Mouse (Mus musculus): Measurements from ENCODE around the gene Atpaf2. TPM values are rescaled to one million over a fixed set of nuclear protein-coding genes. Genes with fewer than 3 reads are reported as not detected.

Atpaf2 gene
- total and polyA plus RNA-seq, 3 experiments, result 47.8 to 79.2 (median 78.6) TPM

DNA sequence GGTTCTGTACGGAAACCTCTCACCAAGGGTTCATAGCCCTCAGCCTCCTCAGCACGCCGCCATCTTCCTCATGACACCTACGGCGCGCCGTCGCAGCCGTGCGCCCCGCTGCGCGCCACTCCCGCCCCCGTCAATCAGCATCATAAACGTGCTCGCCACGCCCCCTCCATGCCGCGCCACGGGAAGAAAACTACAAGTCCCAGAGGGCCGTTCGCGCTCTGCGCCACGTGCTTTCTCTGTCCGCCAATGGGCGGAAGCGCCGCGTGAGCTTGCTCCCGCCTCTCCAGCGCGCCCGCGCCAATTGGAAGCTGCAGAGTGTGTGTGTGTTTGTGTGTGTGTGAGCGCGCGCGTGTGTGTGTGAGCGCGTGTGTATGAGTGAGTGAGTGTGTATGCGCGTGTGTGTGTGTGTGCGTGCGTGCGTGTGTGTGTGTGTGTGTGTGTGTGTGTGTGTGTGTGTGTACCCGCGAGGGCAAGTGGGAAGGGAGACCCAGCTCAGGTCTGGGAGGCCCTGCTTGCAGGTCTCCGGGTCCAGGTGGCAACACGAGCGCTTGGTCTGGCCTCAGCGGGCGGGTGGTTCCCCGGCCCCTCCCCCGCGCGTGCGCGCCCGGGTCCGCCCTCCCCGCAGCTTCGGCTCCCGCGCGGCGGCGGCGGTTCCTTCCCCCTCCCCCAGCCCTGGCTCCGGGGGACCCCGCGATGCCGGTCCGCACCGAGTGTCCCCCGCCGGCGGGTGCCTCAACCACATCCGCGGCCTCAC, 1.1 kb downstream of the Atpaf2 start, which contains the start of gene Gid4 (continued):
- TF ChIP-seq JUN (IDR thresholded peaks at IDR 0.05; ENCODE audit: insufficient read depth, low read depth, low read length) (no peak), ZMIZ1 (IDR thresholded peaks at IDR 0.05; ENCODE audit: low read depth, low read length) (peak; percentile 82), USF1 (IDR thresholded peaks at IDR 0.05; ENCODE audit: low read depth, low read length) (peak; percentile 100), SIN3A (IDR thresholded peaks at IDR 0.05; ENCODE audit: low read length) (peak; percentile 100), SMC3 (IDR thresholded peaks at IDR 0.05; ENCODE audit: low read depth, low read length) (no peak), TCF12 (IDR thresholded peaks at IDR 0.05; ENCODE audit: low read depth, low read length) (peak; percentile 93), UBTF (IDR thresholded peaks at IDR 0.05; ENCODE audit: low read depth, low read length) (no peak; the same call in 1 of the 2 replicates), KAT2A (IDR thresholded peaks at IDR 0.05; ENCODE audit: insufficient replicate concordance, low read length) (peak; percentile 97), MYC (IDR thresholded peaks at IDR 0.05; ENCODE audit: low read depth, low read length) (peak; percentile 97), ZC3H11A (IDR thresholded peaks at IDR 0.05; ENCODE audit: low read depth, low read length) (no peak), JUND (conservative IDR thresholded peaks at IDR 0.05; ENCODE audit: low read depth, low read length) (no peak), POLR2A (IDR thresholded peaks at IDR 0.05; ENCODE audit: low read depth, low read length) (peak; percentile 95), RCOR1 (conservative IDR thresholded peaks at IDR 0.05; ENCODE audit: low read depth, low read length) (0 out of 2 replicates have a peak, but pooled peaks have one; percentile 60), MAZ (IDR thresholded peaks at IDR 0.05; ENCODE audit: low read depth, low read length) (peak; percentile 88; the same call in 1 of the 2 replicates), TBP (conservative IDR thresholded peaks at IDR 0.05; ENCODE audit: low read depth, low read length) (peak; percentile 85), CHD1 (IDR thresholded peaks at IDR 0.05; ENCODE audit: low read depth, low read length) (no peak), CTCF (conservative IDR thresholded peaks at IDR 0.05 in 1 of 2, IDR thresholded peaks at IDR 0.05 in 1 of 2; ENCODE audit: low read depth in 2 of 2, low read length in 2 of 2) (no peak), RAD21 (IDR thresholded peaks at IDR 0.05; ENCODE audit: low read depth, low read length) (no peak)

DNA sequence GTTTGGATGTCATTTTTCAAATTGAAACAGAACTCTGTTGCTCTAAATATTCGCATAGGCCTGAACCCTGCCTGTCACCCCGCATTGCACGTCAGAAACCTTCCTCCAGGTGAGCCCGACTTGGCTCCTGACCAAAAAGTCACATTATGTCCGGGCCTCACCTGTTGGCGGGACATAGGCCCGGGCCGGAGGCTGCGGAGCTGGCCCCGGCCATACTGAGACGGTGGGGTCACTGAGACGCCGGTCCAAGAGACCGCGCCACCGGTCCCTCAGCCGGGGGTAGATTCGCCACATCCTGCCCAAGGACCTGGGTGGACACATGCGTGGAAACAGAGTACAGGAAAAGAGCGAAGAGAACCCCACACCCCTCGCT, 1.7 kb downstream of the Atpaf2 start:
- Histone ChIP-seq H3K4me1 (ENCODE audit: control insufficient read depth in 1 of 2, insufficient read depth in 2 of 2) (peaks cover 6 to 46% of the 10 kb centered on the region in 2 experiments), H3K36me3 (replicated peaks in 1 of 2; ENCODE audit: control insufficient read depth in 1 of 2, insufficient read depth in 1 of 2, low read length in 1 of 2) (peaks cover 2 to 31% of the 10 kb centered on the region in 2 experiments), H3K79me2 (replicated peaks; ENCODE audit: control insufficient read depth, extremely low read depth, insufficient read depth, poor library complexity, severe bottlenecking) (peaks cover 38% of the 10 kb centered on the region), H3K4me2 (ENCODE audit: insufficient read depth, low read depth, poor library complexity, severe bottlenecking) (peak overlapping the region; percentile 99), H3K4me3 (replicated peaks in 1 of 3; ENCODE audit: low read depth in 2 of 3, low read length in 2 of 3, poor library complexity in 1 of 3) (peak overlapping the region; percentile 83 to 97 (median 87)), H3K9me3 (replicated peaks; ENCODE audit: low read length) (no peaks in the 10 kb centered on the region), H3K27ac (ENCODE audit: insufficient read depth, low read depth) (no peak overlapping the region), H3K27me3 (replicated peaks) (no peaks in the 10 kb centered on the region), H3K9ac (ENCODE audit: insufficient read depth, low read depth) (peak overlapping the region; percentile 93)
- no peak for DNase-seq (ENCODE audit: extremely low read depth)
- in situ Hi-C loops (cut with MboI; ENCODE audit: low pct_ligation_motif_present, low pct_unique_long_range_greater_than_20kb, low sequenced_read_pairs) (loop anchor here (5.0 to 25.0 kb wide), 3 partner anchors 162 to 329 kb away; no protein-coding TSS in a partner anchor), dilution Hi-C loops (cut with MboI; ENCODE audit: extremely low pct_ligation_motif_present, extremely low pct_unique_long_range_greater_than_20kb, low sequenced_read_pairs) (no loop called here)
- TF ChIP-seq UBTF (IDR thresholded peaks at IDR 0.05; ENCODE audit: low read depth, low read length) (peak; percentile 71; the same call in 1 of the 2 replicates), NELFE (IDR thresholded peaks at IDR 0.05; ENCODE audit: low read depth, low read length) (no peak), EP300 (IDR thresholded peaks at IDR 0.05; ENCODE audit: low read length) (no peak)

Data from CH12.LX (cell line).